Mouse (Mus musculus) bone marrow macrophage, adult 2 months (primary cell): Measurements from ENCODE around the gene Ube3b.

Experiments used
- CTCF ChIP-seq: IDR thresholded peaks from 2 replicates; pipeline ENCODE4 v1.5.1; 2012; ENCODE audit warnings: low read depth, mild to moderate bottlenecking, low read length, moderate library complexity
- POLR2A ChIP-seq: IDR thresholded peaks from 2 replicates; pipeline ENCODE4 v1.6.1; 2012; ENCODE audit warnings: mild to moderate bottlenecking, low read depth, low read length, borderline replicate concordance

- TF ChIP-seq CTCF (no peak), POLR2A (no peak)
Measured at GRCm38 (mm10) chr5:114456287-114456686, 75.9 kb downstream of the Ube3b start.
